Mouse (Mus musculus) thymus, adult 2 months (tissue): ENCODE measurements around the gene Ttc22.

Experiments used
- CTCF ChIP-seq: fragments of 200-500 bp; IDR thresholded peaks from 2 replicates; pipeline ENCODE4 v1.5.1; 2012; ENCODE audit warnings: mild to moderate bottlenecking, control low read depth, low read length, moderate library complexity, borderline replicate concordance; ENCODE audit not compliant: control insufficient read depth, poor library complexity, insufficient read depth; ENCODE audit errors: extremely low read depth
- POLR2A ChIP-seq: fragments of 200-500 bp; IDR thresholded peaks from 2 replicates; pipeline ENCODE4 v1.6.1; 2012; ENCODE audit warnings: mild to moderate bottlenecking, low read length, control low read depth, moderate library complexity; ENCODE audit not compliant: control insufficient read depth, poor library complexity, insufficient read depth; ENCODE audit errors: extremely low read depth

- peak; percentile 35; the same call in 1 of the 2 replicates for TF ChIP-seq CTCF
- peak; percentile 45; the same call in 1 of the 2 replicates for TF ChIP-seq POLR2A
These were observed 56.3 kb downstream of the Ttc22 start, which contains the start of gene Ttc4 for GRCm38 (mm10) chr4:106678442-106679118.
